Mouse (Mus musculus): ENCODE measurements around the gene Srarp. TPM values are rescaled to one million over a fixed set of nuclear protein-coding genes. Genes with fewer than 3 reads are reported as not detected.

Gene Srarp
- polyA plus RNA-seq (2016; fragmentation: Nextera tagmentation; extraction: Ambion mirVana): not detected in 2 replicates

GRCm38 (mm10) chr4:141435974-141436373, at the start of gene Srarp:
TSS of gene Srarp (minus strand) at chr4:141436105.
- 94% methylated on average over 1 of the region's 1 CpGs for WGBS
- Histone ChIP-seq H3K27me3 (replicated peaks; ENCODE audit: low read depth, poor library complexity, severe bottlenecking) (no peaks in the 10 kb centered on the region), H3K36me3 (replicated peaks) (no peaks in the 10 kb centered on the region), H3K27ac (replicated peaks) (no peak within 1 kb of the TSS), H3K9me3 (no peaks in the 10 kb centered on the region), H3K4me1 (peaks cover 3% of the 10 kb centered on the region), H3K4me3 (no peak within 1 kb of the TSS)
- no peak for DNase-seq (ENCODE audit: low spot score)

GRCm38 (mm10) chr4:141484071-141484470, 48.2 kb upstream of the Srarp start:
- peaks cover 100% of the 10 kb centered on the region for H3K36me3 ChIP-seq (replicated peaks)
- no peaks in the 10 kb centered on the region for H3K9me3 ChIP-seq
- DNase-seq (ENCODE audit: low spot score): no peak
- H3K27ac ChIP-seq (replicated peaks): no peak overlapping the region
- H3K27me3 ChIP-seq (replicated peaks; ENCODE audit: low read depth, poor library complexity, severe bottlenecking): no peaks in the 10 kb centered on the region
- no peaks in the 10 kb centered on the region for H3K4me1 ChIP-seq
- no peak overlapping the region for H3K4me3 ChIP-seq
- WGBS: 77% methylated on average over 11 of the region's 11 CpGs

GRCm38 (mm10) chr4:141479411-141479810, 43.5 kb upstream of the Srarp start:
- Histone ChIP-seq H3K9me3 (no peaks in the 10 kb centered on the region), H3K4me3 (no peak overlapping the region), H3K27me3 (replicated peaks; ENCODE audit: low read depth, poor library complexity, severe bottlenecking) (no peaks in the 10 kb centered on the region), H3K36me3 (replicated peaks) (peaks cover 100% of the 10 kb centered on the region), H3K27ac (replicated peaks) (no peak overlapping the region), H3K4me1 (no peaks in the 10 kb centered on the region)
- DNase-seq (ENCODE audit: low spot score): no peak
- 96% methylated on average over 8 of the region's 8 CpGs for WGBS

- no peaks in the 10 kb centered on the region for H3K9me3 ChIP-seq
- no peak for DNase-seq (ENCODE audit: low spot score)
- H3K36me3 ChIP-seq (replicated peaks): peaks cover 100% of the 10 kb centered on the region
- H3K4me1 ChIP-seq: no peaks in the 10 kb centered on the region
- H3K27ac ChIP-seq (replicated peaks): no peak overlapping the region
- no peaks in the 10 kb centered on the region for H3K27me3 ChIP-seq (replicated peaks; ENCODE audit: low read depth, poor library complexity, severe bottlenecking)
- 95% methylated on average over 32 of the region's 32 CpGs for WGBS
- H3K4me3 ChIP-seq: no peak overlapping the region
Measured at GRCm38 (mm10) chr4:141478794-141479193, 42.9 kb upstream of the Srarp start.

GRCm38 (mm10) chr4:141478225-141478624, 42.3 kb upstream of the Srarp start:
- no peak for DNase-seq (ENCODE audit: low spot score)
- no peak overlapping the region for H3K4me3 ChIP-seq
- WGBS: 91% methylated on average over 23 of the region's 23 CpGs
- H3K27ac ChIP-seq (replicated peaks): no peak overlapping the region
- peaks cover 100% of the 10 kb centered on the region for H3K36me3 ChIP-seq (replicated peaks)
- no peaks in the 10 kb centered on the region for H3K9me3 ChIP-seq
- H3K4me1 ChIP-seq: no peaks in the 10 kb centered on the region
- no peaks in the 10 kb centered on the region for H3K27me3 ChIP-seq (replicated peaks; ENCODE audit: low read depth, poor library complexity, severe bottlenecking)

- peaks cover 100% of the 10 kb centered on the region for H3K36me3 ChIP-seq (replicated peaks)
Measured at GRCm38 (mm10) chr4:141477681-141478102, 41.8 kb upstream of the Srarp start.

GRCm38 (mm10) chr4:141474431-141474830, 38.5 kb upstream of the Srarp start:
- H3K4me1 ChIP-seq: no peaks in the 10 kb centered on the region
- H3K9me3 ChIP-seq: no peaks in the 10 kb centered on the region; the same call in 1 of the 2 replicates
- DNase-seq (ENCODE audit: low spot score): no peak
- H3K36me3 ChIP-seq (replicated peaks): peaks cover 100% of the 10 kb centered on the region
- H3K27me3 ChIP-seq (replicated peaks; ENCODE audit: low read depth, poor library complexity, severe bottlenecking): no peaks in the 10 kb centered on the region
- WGBS: 90% methylated on average over 19 of the region's 19 CpGs
- H3K27ac ChIP-seq (replicated peaks): no peak overlapping the region
- no peak overlapping the region for H3K4me3 ChIP-seq

More at GRCm38 (mm10) chr4:141477681-141478102, 41.8 kb upstream of the Srarp start:
- no peak overlapping the region for H3K4me3 ChIP-seq
- H3K4me1 ChIP-seq: no peaks in the 10 kb centered on the region
- no peaks in the 10 kb centered on the region for H3K27me3 ChIP-seq (replicated peaks; ENCODE audit: low read depth, poor library complexity, severe bottlenecking)
- 94% methylated on average over 16 of the region's 16 CpGs for WGBS
- H3K9me3 ChIP-seq: no peaks in the 10 kb centered on the region
- no peak for DNase-seq (ENCODE audit: low spot score)
- no peak overlapping the region for H3K27ac ChIP-seq (replicated peaks)

GRCm38 (mm10) chr4:141472641-141473321, 36.9 kb upstream of the Srarp start:
- Histone ChIP-seq H3K4me1 (no peaks in the 10 kb centered on the region), H3K9me3 (no peaks in the 10 kb centered on the region; the same call in 1 of the 2 replicates), H3K27me3 (replicated peaks; ENCODE audit: low read depth, poor library complexity, severe bottlenecking) (no peaks in the 10 kb centered on the region), H3K27ac (replicated peaks) (no peak overlapping the region), H3K36me3 (replicated peaks) (peaks cover 98% of the 10 kb centered on the region), H3K4me3 (no peak overlapping the region)
- no peak for DNase-seq (ENCODE audit: low spot score)
- WGBS: 95% methylated on average over 32 of the region's 32 CpGs

- Histone ChIP-seq H3K27ac (replicated peaks) (no peak overlapping the region), H3K4me3 (no peak overlapping the region), H3K36me3 (replicated peaks) (peaks cover 98% of the 10 kb centered on the region), H3K27me3 (replicated peaks; ENCODE audit: low read depth, poor library complexity, severe bottlenecking) (no peaks in the 10 kb centered on the region), H3K4me1 (no peaks in the 10 kb centered on the region), H3K9me3 (no peaks in the 10 kb centered on the region; the same call in 1 of the 2 replicates)
- no peak for DNase-seq (ENCODE audit: low spot score)
- 95% methylated on average over 16 of the region's 16 CpGs for WGBS
Measured at GRCm38 (mm10) chr4:141471491-141471890, 35.6 kb upstream of the Srarp start.

- H3K27ac ChIP-seq (replicated peaks): no peak overlapping the region
- H3K4me3 ChIP-seq: no peak overlapping the region
- H3K4me1 ChIP-seq: no peaks in the 10 kb centered on the region
- WGBS: 94% methylated on average over 9 of the region's 9 CpGs
- H3K36me3 ChIP-seq (replicated peaks): peaks cover 98% of the 10 kb centered on the region
- no peaks in the 10 kb centered on the region; the same call in 1 of the 2 replicates for H3K9me3 ChIP-seq
- H3K27me3 ChIP-seq (replicated peaks; ENCODE audit: low read depth, poor library complexity, severe bottlenecking): no peaks in the 10 kb centered on the region
- no peak for DNase-seq (ENCODE audit: low spot score)
Measured at GRCm38 (mm10) chr4:141469343-141469742, 33.4 kb upstream of the Srarp start.

- no peaks in the 10 kb centered on the region for H3K27me3 ChIP-seq (replicated peaks; ENCODE audit: low read depth, poor library complexity, severe bottlenecking)
- 76% methylated on average over 10 of the region's 10 CpGs for WGBS
- H3K36me3 ChIP-seq (replicated peaks): peaks cover 98% of the 10 kb centered on the region
Measured at GRCm38 (mm10) chr4:141468576-141468975, 32.7 kb upstream of the Srarp start.

GRCm38 (mm10) chr4:141467581-141467927, 31.6 kb upstream of the Srarp start:
- peaks cover 98% of the 10 kb centered on the region for H3K36me3 ChIP-seq (replicated peaks)
- H3K27me3 ChIP-seq (replicated peaks; ENCODE audit: low read depth, poor library complexity, severe bottlenecking): no peaks in the 10 kb centered on the region
- H3K9me3 ChIP-seq: no peaks in the 10 kb centered on the region; the same call in 1 of the 2 replicates
- 84% methylated on average over 6 of the region's 6 CpGs for WGBS
- H3K4me1 ChIP-seq: no peaks in the 10 kb centered on the region
- no peak overlapping the region for H3K27ac ChIP-seq (replicated peaks)
- H3K4me3 ChIP-seq: no peak overlapping the region
- no peak for DNase-seq (ENCODE audit: low spot score)

More at GRCm38 (mm10) chr4:141468576-141468975, 32.7 kb upstream of the Srarp start:
- Histone ChIP-seq H3K4me3 (no peak overlapping the region), H3K4me1 (no peaks in the 10 kb centered on the region), H3K27ac (replicated peaks) (no peak overlapping the region), H3K9me3 (no peaks in the 10 kb centered on the region; the same call in 1 of the 2 replicates)
- DNase-seq (ENCODE audit: low spot score): no peak

- no peak overlapping the region for H3K4me3 ChIP-seq
- WGBS: 91% methylated on average over 15 of the region's 15 CpGs
- H3K27ac ChIP-seq (replicated peaks): no peak overlapping the region
- no peaks in the 10 kb centered on the region for H3K4me1 ChIP-seq
- H3K36me3 ChIP-seq (replicated peaks): peaks cover 98% of the 10 kb centered on the region
- no peak for DNase-seq (ENCODE audit: low spot score)
- H3K9me3 ChIP-seq: no peaks in the 10 kb centered on the region; the same call in 1 of the 2 replicates
- H3K27me3 ChIP-seq (replicated peaks; ENCODE audit: low read depth, poor library complexity, severe bottlenecking): no peaks in the 10 kb centered on the region
Measured at GRCm38 (mm10) chr4:141466844-141467580, 31.1 kb upstream of the Srarp start.
